Comparison of ENCODE assay signal across 8 mouse cellular contexts in the genomic region with DNA sequence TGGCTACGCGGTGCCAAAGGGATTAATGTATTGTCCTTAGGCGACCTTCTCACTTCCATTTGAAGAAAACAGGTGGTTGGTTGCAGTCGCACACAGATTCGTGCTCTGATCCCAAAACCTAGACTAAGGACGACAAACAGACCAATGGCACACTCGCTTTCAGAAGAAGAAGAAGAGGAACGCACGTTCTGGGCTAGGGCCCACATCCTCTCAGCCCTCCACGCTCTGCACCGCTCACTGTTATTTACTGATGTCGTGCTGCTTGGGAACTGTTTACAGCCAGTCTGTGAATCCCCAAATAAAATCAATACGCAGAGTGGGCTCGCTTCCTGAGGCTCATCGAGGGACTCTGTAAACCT. TPM values are rescaled to one million over a fixed set of nuclear protein-coding genes. Genes with fewer than 3 reads are reported as not detected.
DNase-seq lines count a peak whose midpoint lies in the region; ATAC-seq lines count a peak whose summit lies in the region.

No protein-coding gene starts in this region.

- peak; percentile 46; the same call in 1 of the 2 replicates for ATAC-seq in kidney, embryonic 15.5 days (replicated peaks; ENCODE audit: low FRiP score)
- ATAC-seq in embryonic facial prominence, embryonic 11.5 days (replicated peaks; ENCODE audit: insufficient number of reproducible peaks, low FRiP score, low TSS enrichment, low read depth): no peak
- ATAC-seq in hindbrain, embryonic 15.5 days (ENCODE audit: low FRiP score, low read depth): no peak
- 0 out of 2 replicates have a peak, but pooled peaks have one; percentile 20 for ATAC-seq in midbrain, embryonic 13.5 days
- ATAC-seq in megakaryocyte-erythroid progenitor cell, adult 5-6 weeks (replicated peaks; ENCODE audit: low FRiP score, low TSS enrichment, poor library complexity, severe bottlenecking): no peak

- H3K4me3 ChIP-seq in kidney, embryonic 15.5 days (replicated peaks): peak overlapping the region; percentile 37
- H3K4me3 ChIP-seq in embryonic facial prominence, embryonic 11.5 days (ENCODE audit: low read depth, low read length): peak overlapping the region; percentile 26
- peak overlapping the region; percentile 33 for H3K4me3 ChIP-seq in hindbrain, embryonic 15.5 days
- peak overlapping the region; percentile 30 for H3K4me3 ChIP-seq in midbrain, embryonic 13.5 days (replicated peaks)

- DNase-seq in kidney, postnatal 25 days: no peak
- no peak for DNase-seq in embryonic facial prominence, embryonic 11.5 days (ENCODE audit: low spot score)
- DNase-seq in adrenal gland, postnatal 10 days: no peak
- no peak for DNase-seq in right cerebral cortex, adult 2 months (ENCODE audit: low spot score in 2 of 2)

- peak overlapping the region; percentile 74 for H3K4me2 ChIP-seq in kidney, embryonic 15.5 days
- peak overlapping the region; percentile 71 for H3K4me2 ChIP-seq in embryonic facial prominence, embryonic 11.5 days (ENCODE audit: low read depth, low read length)
- peak overlapping the region; percentile 67 for H3K4me2 ChIP-seq in hindbrain, embryonic 15.5 days
- peak overlapping the region; percentile 55 for H3K4me2 ChIP-seq in midbrain, embryonic 13.5 days (replicated peaks)

- no peaks in the 10 kb centered on the region for H3K36me3 ChIP-seq in kidney, embryonic 15.5 days
- no peaks in the 10 kb centered on the region for H3K36me3 ChIP-seq in embryonic facial prominence, embryonic 11.5 days (replicated peaks; ENCODE audit: control insufficient read depth, insufficient read depth, low read depth, low read length)
- H3K36me3 ChIP-seq in hindbrain, embryonic 15.5 days: no peaks in the 10 kb centered on the region
- H3K36me3 ChIP-seq in midbrain, embryonic 13.5 days: no peaks in the 10 kb centered on the region

- H3K27ac ChIP-seq in kidney, embryonic 15.5 days: peak overlapping the region; percentile 72
- no peak overlapping the region for H3K27ac ChIP-seq in embryonic facial prominence, embryonic 11.5 days (replicated peaks; ENCODE audit: low read depth, low read length)
- no peak overlapping the region for H3K27ac ChIP-seq in hindbrain, embryonic 15.5 days (replicated peaks)
- H3K27ac ChIP-seq in midbrain, embryonic 13.5 days: no peak overlapping the region

- peaks cover 12% of the 10 kb centered on the region for H3K4me1 ChIP-seq in kidney, embryonic 15.5 days
- 0 out of 2 replicates have a peak, but pooled peaks cover 2% of the 10 kb centered on the region for H3K4me1 ChIP-seq in embryonic facial prominence, embryonic 11.5 days (ENCODE audit: control insufficient read depth, insufficient read depth, low read length)
- H3K4me1 ChIP-seq in hindbrain, embryonic 15.5 days (replicated peaks): peaks cover 10% of the 10 kb centered on the region
- peaks cover 11% of the 10 kb centered on the region for H3K4me1 ChIP-seq in midbrain, embryonic 13.5 days (replicated peaks)

- H3K9me3 ChIP-seq in kidney, embryonic 15.5 days (replicated peaks): no peaks in the 10 kb centered on the region
- no peaks in the 10 kb centered on the region for H3K9me3 ChIP-seq in embryonic facial prominence, embryonic 11.5 days (replicated peaks; ENCODE audit: control insufficient read depth, low read length)
- no peaks in the 10 kb centered on the region for H3K9me3 ChIP-seq in hindbrain, embryonic 15.5 days
- H3K9me3 ChIP-seq in midbrain, embryonic 13.5 days: no peaks in the 10 kb centered on the region

- H3K27me3 ChIP-seq in kidney, embryonic 15.5 days: no peaks in the 10 kb centered on the region
- no peaks in the 10 kb centered on the region for H3K27me3 ChIP-seq in embryonic facial prominence, embryonic 11.5 days (ENCODE audit: control insufficient read depth, insufficient read depth, low read length)
- H3K27me3 ChIP-seq in hindbrain, embryonic 15.5 days: no peaks in the 10 kb centered on the region
- H3K27me3 ChIP-seq in midbrain, embryonic 13.5 days: 0 out of 2 replicates have a peak, but pooled peaks cover 5% of the 10 kb centered on the region

- 25% methylated on average over 15 of the region's 15 CpGs for WGBS in kidney, embryonic 15.5 days
- WGBS in embryonic facial prominence, embryonic 11.5 days: 33% methylated on average over 15 of the region's 15 CpGs
- WGBS in hindbrain, embryonic 15.5 days: 39% methylated on average over 15 of the region's 15 CpGs
- 31% methylated on average over 15 of the region's 15 CpGs for WGBS in midbrain, embryonic 13.5 days

- H3K9ac ChIP-seq in kidney, embryonic 15.5 days: no peak overlapping the region
- peak overlapping the region; percentile 51 for H3K9ac ChIP-seq in embryonic facial prominence, embryonic 11.5 days (replicated peaks; ENCODE audit: low read length)
- no peak overlapping the region for H3K9ac ChIP-seq in hindbrain, embryonic 15.5 days
- 0 out of 2 replicates have a peak overlapping the region, but pooled peaks have one; percentile 21 for H3K9ac ChIP-seq in midbrain, embryonic 13.5 days (replicated peaks)

RNA-seq across cellular contexts. Expression of a gene that starts 18.6 kb away (rescaled TPM):
- polyA plus RNA-seq in kidney, embryonic 15.5 days (2015; fragmentation: Nextera tagmentation; extraction: Ambion mirVana): 21.9 and 22.9 TPM in 2 replicates
- polyA plus RNA-seq in embryonic facial prominence, embryonic 11.5 days (2014; fragmentation: Nextera tagmentation; extraction: Ambion mirVana): 54.0 and 54.3 TPM in 2 replicates
- 25.4 and 26.2 TPM in 2 replicates for polyA plus RNA-seq in hindbrain, embryonic 15.5 days (2015; fragmentation: Nextera tagmentation; extraction: Ambion mirVana)
- polyA plus RNA-seq in midbrain, embryonic 13.5 days (2015; fragmentation: Nextera tagmentation; extraction: Ambion mirVana): 22.9 and 24.9 TPM in 2 replicates
- total RNA-seq in megakaryocyte-erythroid progenitor cell, adult 5-6 weeks (2014; fragmentation: Nextera tagmentation): 6.3 and 6.4 TPM in 2 replicates
- 16.2 and 18.6 TPM in 2 replicates for total RNA-seq in megakaryocyte-erythroid progenitor cell, adult 5-6 weeks (2017)
- 10 to 100 TPM in 1 of 2 experiments, 1 to 10 TPM in 1; 7.6 to 11.0 TPM for total RNA-seq in adrenal gland, postnatal 10 days (2021)

RNA-seq across cellular contexts. Expression of a gene that starts 42.8 kb away (rescaled TPM):
- 3.3 and 3.8 TPM in 2 replicates for polyA plus RNA-seq in kidney, embryonic 15.5 days (2015; fragmentation: Nextera tagmentation; extraction: Ambion mirVana)
- 4.7 and 4.8 TPM in 2 replicates for polyA plus RNA-seq in embryonic facial prominence, embryonic 11.5 days (2014; fragmentation: Nextera tagmentation; extraction: Ambion mirVana)
- 9.7 and 12.2 TPM in 2 replicates for polyA plus RNA-seq in hindbrain, embryonic 15.5 days (2015; fragmentation: Nextera tagmentation; extraction: Ambion mirVana)
- 5.5 and 5.6 TPM in 2 replicates for polyA plus RNA-seq in midbrain, embryonic 13.5 days (2015; fragmentation: Nextera tagmentation; extraction: Ambion mirVana)
- total RNA-seq in megakaryocyte-erythroid progenitor cell, adult 5-6 weeks (2014; fragmentation: Nextera tagmentation): 5.6 TPM in 1 of 2 replicates, not detected in the other
- 0.47 and 0.57 TPM in 2 replicates for total RNA-seq in megakaryocyte-erythroid progenitor cell, adult 5-6 weeks (2017)
- 10 to 100 TPM in 1 of 2 experiments, 1 to 10 TPM in 1; 9.7 to 10.3 TPM for total RNA-seq in adrenal gland, postnatal 10 days (2021)

Comparison
In these comparisons a context has a peak if more than half of its experiments do, and no peak if none do; other contexts are left out.
1. ATAC-seq: peak in kidney, embryonic 15.5 days (single experiment) and midbrain, embryonic 13.5 days (single experiment); none in embryonic facial prominence, embryonic 11.5 days (single experiment), hindbrain, embryonic 15.5 days (single experiment) and megakaryocyte-erythroid progenitor cell, adult 5-6 weeks (single experiment).
2. H3K9ac ChIP-seq: peak in embryonic facial prominence, embryonic 11.5 days (single experiment) and midbrain, embryonic 13.5 days (single experiment); none in kidney, embryonic 15.5 days (single experiment) and hindbrain, embryonic 15.5 days (single experiment).
3. Peak in every context shown above with its lines, with median percentiles within 50 percentile points of each other: H3K4me2 ChIP-seq and H3K4me3 ChIP-seq.